Mouse (Mus musculus): ENCODE measurements at regions not wholly inside any gene's neighbourhood (a gene's known extent, or its start where the extent isn't known, plus 50 kb on each side); places are given as distances from the start of the nearest gene placed in this dataset.

DNA sequence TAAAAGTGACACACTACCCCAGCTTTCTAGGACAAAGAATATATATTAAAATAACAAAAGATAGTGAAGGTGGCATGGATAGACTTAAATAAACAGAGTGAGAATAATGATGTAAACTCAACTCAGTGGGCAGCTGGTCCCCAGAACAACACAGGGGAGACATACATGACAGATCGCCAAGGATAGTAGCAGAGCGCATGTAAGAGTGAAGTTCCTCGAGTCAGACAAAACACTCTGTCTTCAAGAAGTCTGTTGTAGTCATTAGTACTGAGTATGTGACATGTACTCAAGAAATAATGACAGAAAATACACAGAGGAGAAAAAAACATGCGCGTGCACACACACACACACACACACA is 74.8 kb upstream of the Stxbp5l start:
- no peak for DNase-seq (ENCODE audit: low spot score in 2 of 2)

DNA sequence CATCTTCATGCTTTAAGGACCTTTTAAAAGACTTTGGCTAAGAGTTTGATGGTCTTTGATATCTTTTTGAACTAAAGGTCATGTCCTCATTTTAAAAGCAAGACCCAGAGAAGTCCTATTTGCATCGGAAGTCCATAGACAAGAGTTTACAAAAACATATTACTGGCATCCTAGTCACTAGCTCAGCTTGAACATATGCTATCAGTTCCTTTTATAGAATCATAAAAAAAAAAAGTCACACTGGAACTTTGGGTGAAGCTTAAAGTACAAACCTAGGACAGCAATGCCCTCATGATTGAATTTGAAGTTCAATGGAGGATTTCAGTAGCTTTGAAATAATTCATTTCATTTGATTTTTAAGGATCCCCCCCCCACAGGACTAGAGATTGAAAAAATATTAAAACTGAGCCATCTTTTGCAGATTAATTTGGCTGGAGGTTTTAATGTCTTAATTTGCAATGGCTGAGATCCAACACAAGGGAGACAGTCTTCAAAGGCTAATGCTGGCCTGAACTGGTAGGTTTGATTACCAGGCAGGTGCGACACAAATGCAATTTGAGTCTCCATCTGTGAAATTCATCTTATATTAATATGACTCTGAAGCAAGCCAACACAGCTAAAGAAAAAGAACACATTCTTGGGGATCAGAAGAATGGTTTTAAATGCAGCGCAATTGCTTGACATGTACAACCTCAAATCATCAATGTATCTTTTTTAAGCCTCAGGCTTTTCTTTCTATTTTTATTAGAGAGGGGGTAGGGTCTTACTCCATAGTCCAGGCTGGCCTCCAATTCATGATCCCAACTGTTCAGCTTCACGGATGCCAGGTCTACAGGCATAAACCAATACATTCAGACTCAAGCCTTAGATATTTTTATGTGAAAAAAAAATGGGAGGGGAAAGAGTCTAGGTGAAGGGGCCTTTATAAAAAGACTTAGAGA is 74.1 kb upstream of the Stxbp5l start:
- no peak for DNase-seq (ENCODE audit: low spot score in 2 of 2)

DNA sequence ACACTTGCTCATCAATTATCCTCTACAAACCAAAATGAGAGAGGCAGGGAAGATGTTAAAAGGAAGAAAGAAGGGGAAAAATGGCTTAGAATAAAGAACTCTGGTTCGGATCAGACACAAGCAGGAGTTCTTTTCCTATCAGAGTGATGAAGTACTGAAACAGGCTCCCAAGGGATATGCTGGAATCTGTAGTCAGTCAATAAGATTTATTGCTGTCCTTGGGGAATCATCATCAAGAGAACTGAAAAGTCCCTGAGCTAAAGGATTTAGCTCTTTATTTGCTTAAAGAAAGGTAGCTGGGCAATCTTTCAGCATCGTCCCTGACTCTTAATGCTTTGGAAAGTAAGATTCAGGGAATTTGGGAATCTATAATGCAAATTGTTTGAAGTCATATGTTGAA is 71.2 kb upstream of the Stxbp5l start:
- no peak for DNase-seq (ENCODE audit: low spot score in 2 of 2)

DNA sequence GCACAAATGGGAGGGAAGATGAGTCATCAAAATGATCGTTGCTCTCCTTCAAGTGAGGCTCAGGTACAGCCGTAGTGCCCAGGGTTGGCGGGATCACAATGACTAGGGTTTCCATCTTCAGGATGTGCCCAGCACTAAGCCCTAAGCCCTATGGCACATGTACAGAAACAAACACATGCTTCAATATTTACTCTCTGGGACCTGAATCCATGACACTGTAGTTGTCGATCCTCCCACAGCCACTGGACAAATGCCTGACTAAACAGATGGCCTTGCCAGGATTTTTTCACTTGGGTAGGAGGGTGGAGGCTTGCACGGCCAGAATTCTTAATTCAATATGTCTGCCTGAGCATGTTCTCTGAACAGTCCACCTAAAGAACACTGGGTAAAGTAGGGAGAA is 65.1 kb upstream of the Stxbp5l start:
- peak in 1 of 2 experiments; percentile 26 for DNase-seq (ENCODE audit: low spot score in 2 of 2)

DNA sequence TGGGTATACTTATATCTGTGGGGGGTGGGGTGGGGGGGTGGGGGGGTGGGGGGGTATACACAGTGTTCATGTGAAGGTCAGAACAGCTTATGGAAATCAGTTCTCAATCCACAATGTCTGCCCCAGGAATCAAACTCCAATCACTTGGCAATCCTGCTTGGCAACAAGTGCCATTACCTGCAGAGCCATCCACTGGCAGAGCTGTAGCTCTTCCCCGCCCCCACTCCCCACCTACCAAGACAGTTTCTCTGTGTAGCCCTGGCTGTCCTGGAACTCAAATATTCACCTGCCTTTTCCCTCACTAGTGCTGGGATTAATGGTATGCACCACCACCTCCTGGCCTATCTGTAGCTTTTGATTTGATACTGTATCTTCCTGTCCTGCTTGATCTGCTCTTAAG is 61.0 kb upstream of the Stxbp5l start:
- DNase-seq (ENCODE audit: low spot score in 2 of 2): no peak

DNA sequence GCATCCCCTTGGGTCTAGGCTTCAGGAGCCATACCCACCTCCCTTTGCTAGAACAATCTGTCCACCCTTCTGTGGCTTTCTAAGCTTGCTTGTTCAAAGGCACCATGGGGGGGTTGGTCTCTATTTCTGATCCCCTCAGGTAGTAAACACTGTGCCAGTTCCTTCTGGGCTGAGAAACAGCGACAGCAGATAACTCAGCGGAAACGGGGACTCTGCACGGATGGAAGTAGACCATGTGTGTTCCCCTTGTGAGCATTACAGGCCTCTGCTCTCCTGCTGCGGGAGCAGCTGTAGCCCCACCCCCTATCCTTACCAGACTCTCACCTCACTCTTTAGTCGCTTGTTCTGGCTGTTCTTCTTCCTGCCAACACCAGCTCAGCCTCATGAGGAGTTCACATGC is 58.2 kb upstream of the Stxbp5l start:
- no peak for DNase-seq (ENCODE audit: low spot score in 2 of 2)

DNA sequence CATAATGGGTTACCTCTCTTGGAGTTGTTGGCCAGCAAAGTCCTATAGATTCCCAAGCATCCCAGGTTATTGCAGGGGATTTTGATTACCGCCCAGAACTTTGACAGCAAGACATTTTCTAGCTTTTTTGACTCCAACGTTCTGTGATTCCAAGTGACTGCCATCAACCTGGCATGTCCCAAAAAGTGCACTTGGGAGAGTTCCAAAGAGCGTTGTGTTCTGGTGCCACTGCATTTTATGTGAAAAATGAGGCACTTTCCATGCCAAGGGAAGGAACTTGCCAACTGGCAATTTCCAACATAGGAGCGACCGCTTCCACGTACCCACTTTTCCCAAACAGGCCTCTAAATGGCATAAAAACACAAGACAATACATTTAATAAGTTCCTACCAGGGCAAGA is 57.7 kb upstream of the Stxbp5l start:
- no peak for DNase-seq (ENCODE audit: low spot score in 2 of 2)

DNA sequence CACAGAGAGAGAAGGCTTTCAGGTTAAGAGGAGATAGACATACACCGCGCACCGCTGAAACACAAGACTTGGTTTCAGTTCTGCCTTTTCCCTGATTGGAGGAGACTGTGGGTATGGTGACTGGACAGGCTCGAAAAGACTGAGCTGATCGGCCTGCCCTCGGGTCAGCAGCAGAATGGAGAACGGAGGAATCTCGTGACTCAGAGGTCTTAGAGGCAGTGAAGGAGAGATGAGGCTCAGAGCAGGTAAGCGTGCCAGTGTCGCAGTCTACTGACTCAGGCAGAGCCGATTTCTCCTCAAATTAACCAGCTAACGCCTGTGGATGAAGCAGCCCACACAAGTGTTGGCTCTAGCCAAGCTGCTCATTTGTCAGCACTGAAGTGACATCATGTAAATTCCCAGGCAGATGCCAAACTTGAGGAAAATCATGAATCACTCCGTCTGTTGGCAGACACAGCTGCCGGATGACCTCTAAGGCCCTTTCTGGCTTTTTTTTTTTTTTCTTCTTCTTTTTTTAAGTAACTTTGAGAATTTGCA is 55.9 kb upstream of the Stxbp5l start:
- peak in 1 of 2 experiments; percentile 59 for DNase-seq (ENCODE audit: low spot score in 2 of 2)

Measured in left cerebral cortex, adult 9 months (tissue).